Mouse (Mus musculus): ENCODE results near the gene Mphosph6.

DNA sequence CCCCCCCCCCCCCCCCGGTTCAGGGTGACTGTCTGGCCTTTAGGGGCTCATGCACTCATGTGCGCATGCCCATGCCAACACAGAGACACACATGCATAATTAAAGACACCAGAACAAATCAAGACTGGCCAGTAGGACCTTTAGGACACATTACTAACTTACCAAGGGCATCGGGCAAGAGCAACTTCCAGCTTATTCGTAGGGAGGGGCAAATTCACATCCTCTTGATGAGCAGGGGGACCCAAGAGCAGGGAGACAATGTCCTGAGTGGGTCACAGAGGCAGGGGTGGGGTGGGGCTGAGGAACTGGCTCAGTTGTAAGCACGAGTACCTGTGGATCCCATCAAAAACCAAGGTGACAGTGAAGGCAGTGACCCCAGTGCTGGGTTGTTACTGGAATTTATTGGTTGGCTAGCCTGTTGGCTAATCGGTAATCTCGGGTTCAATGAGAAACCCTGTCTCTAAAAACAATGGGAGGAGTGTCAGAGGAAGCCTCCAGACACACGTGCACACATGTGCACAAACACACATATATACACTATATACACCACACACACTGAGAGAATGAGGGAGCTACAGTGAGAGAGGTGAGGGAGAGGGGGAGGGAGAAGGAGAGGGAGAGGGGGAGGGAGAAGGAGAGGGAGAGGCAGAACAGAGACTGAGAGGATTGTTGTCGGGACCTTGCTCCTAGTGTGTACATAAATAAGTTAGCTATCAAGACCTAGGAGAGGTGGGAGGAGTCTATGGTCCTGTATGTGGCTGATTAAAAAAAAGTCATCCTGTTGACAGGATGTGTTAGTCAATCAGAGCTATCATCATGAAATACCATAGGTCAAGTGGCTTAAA lies 53.6 kb downstream of the Mphosph6 start:
- TF ChIP-seq CTCF (conservative IDR thresholded peaks at IDR 0.05; ENCODE audit: low read length) (no peak), POU5F1 (IDR thresholded peaks at IDR 0.05; ENCODE audit: borderline replicate concordance, low read length) (no peak), NANOG (IDR thresholded peaks at IDR 0.05; ENCODE audit: borderline replicate concordance, low read length) (no peak)
